Comparison of ENCODE assay signal across 12 mouse cellular contexts in the genomic region with DNA sequence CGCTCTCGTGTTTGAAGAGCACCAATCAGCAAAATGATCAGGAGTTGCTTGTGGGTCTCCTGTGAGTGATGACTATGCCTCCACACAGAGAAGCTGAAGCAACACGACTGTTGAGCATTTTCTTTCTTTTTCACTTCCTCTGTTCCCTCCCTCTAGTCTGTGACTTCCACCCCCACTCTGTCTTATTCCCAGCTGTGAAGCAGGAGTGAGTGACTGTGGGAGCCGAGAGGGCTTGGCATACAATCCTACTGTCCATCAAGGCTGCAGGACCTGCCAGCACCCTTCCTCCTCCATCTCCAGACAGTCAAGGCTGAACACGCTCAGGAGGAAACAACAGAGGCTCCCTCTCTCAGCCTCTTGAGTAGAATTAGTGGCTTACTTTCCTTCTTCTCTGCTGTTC.
A peak's percentile ranks its signal among the peaks of the same experiment; 100 is the strongest.
DNase-seq lines count a peak whose midpoint lies in the region; ATAC-seq lines count a peak whose summit lies in the region.
"Had no signal": no experiment of that assay in that cellular context is flagged by ENCODE, and none has a peak within 500 bp of the region (broad histone marks: within the 10 kb centered on the region; RNA-seq: fewer than 3 reads in every experiment).

No protein-coding gene starts in this region.

- WGBS in heart, embryonic 12.5 days, result 42% methylated on average over 5 of the region's 5 CpGs
- 70% methylated on average over 5 of the region's 5 CpGs for WGBS in hindbrain, embryonic 16.5 days

- ATAC-seq in heart, embryonic 12.5 days (ENCODE audit: insufficient number of reproducible peaks, low FRiP score), result no peak; the same call in 1 of the 2 replicates
- ATAC-seq in common myeloid progenitor, adult 5-6 weeks (replicated peaks; ENCODE audit: low read depth, poor library complexity, severe bottlenecking), result peak; percentile 50
- no peak for ATAC-seq in hindbrain, embryonic 16.5 days

- H3K4me1 ChIP-seq in heart, embryonic 12.5 days (replicated peaks), result peaks cover 8% of the 10 kb centered on the region; the same call in 1 of the 2 replicates
- no peaks in the 10 kb centered on the region for H3K4me1 ChIP-seq in hindbrain, embryonic 16.5 days (ENCODE audit: control insufficient read depth, insufficient read depth, low read depth, low read length)
- H3K4me1 ChIP-seq: limb, embryonic 12.5 days had no signal

- DNase-seq in heart, adult 18-20 months, result peak; percentile 38 to 55
- peak; percentile 24 for DNase-seq in CD4-positive helper T cell, adult 2 months (ENCODE audit: low read depth, low spot score)
- peak; percentile 50 for DNase-seq in lung, postnatal 10 days
- no peak for DNase-seq in adrenal gland, postnatal 10 days
- DNase-seq in cerebellum, adult 8-10 months, result no peak
- DNase-seq: kidney, adult 2 months; right cerebral cortex, postnatal 25 days; thymus, postnatal 25 days had no signal

- no peaks in the 10 kb centered on the region for H3K36me3 ChIP-seq in heart, embryonic 12.5 days
- H3K36me3 ChIP-seq in hindbrain, embryonic 16.5 days (ENCODE audit: control insufficient read depth, insufficient read depth, low read length), result no peaks in the 10 kb centered on the region
- H3K36me3 ChIP-seq: limb, embryonic 12.5 days had no signal

- H3K4me2 ChIP-seq in heart, embryonic 12.5 days, result no peak overlapping the region
- H3K4me2 ChIP-seq in hindbrain, embryonic 16.5 days (ENCODE audit: low read length), result no peak overlapping the region
- H3K4me2 ChIP-seq: limb, embryonic 12.5 days had no signal

- no peaks in the 10 kb centered on the region for H3K27me3 ChIP-seq in heart, embryonic 12.5 days (replicated peaks)
- H3K27me3 ChIP-seq in hindbrain, embryonic 16.5 days (replicated peaks; ENCODE audit: control insufficient read depth, insufficient read depth, low read length), result no peaks in the 10 kb centered on the region
- H3K27me3 ChIP-seq: limb, embryonic 12.5 days had no signal

- H3K4me3 ChIP-seq in heart, embryonic 12.5 days, result no peak overlapping the region
- H3K4me3 ChIP-seq in hindbrain, embryonic 16.5 days (ENCODE audit: low read length), result no peak overlapping the region
- H3K4me3 ChIP-seq: limb, embryonic 12.5 days had no signal

- no peak overlapping the region for H3K27ac ChIP-seq in heart, embryonic 12.5 days (ENCODE audit: poor library complexity, severe bottlenecking)
- H3K27ac ChIP-seq in hindbrain, embryonic 16.5 days (ENCODE audit: low read depth, low read length), result no peak overlapping the region
- H3K27ac ChIP-seq: limb, embryonic 12.5 days had no signal

- H3K9ac ChIP-seq in heart, embryonic 12.5 days, result no peak overlapping the region
- H3K9ac ChIP-seq in hindbrain, embryonic 16.5 days (ENCODE audit: low read depth, low read length), result no peak overlapping the region
- H3K9ac ChIP-seq: limb, embryonic 12.5 days had no signal

- H3K9me3 ChIP-seq in heart, embryonic 12.5 days (replicated peaks), result no peaks in the 10 kb centered on the region
- H3K9me3 ChIP-seq in hindbrain, embryonic 16.5 days (ENCODE audit: control insufficient read depth, low read length), result no peaks in the 10 kb centered on the region
- H3K9me3 ChIP-seq: limb, embryonic 12.5 days had no signal

Comparison
In these comparisons a context has a peak if more than half of its experiments do, and no peak if none do; other contexts are left out.
1. DNase-seq: peak in heart, adult 18-20 months (2 of 2), CD4-positive helper T cell, adult 2 months (single experiment) and lung, postnatal 10 days (single experiment); none in adrenal gland, postnatal 10 days (single experiment) and cerebellum, adult 8-10 months (single experiment).